Mouse (Mus musculus) 3134 (cell line): ENCODE measurements around the gene Gsta2.
A peak's percentile ranks its signal among the peaks of the same experiment; 100 is the strongest.
"Not testable (repeated sequence)": the region's sequence is repeated elsewhere in the genome, so short reads cannot be mapped to it uniquely, and the experiment has no call there.

Experiments
- DNase-seq: peaks from one replicate; pipeline ENCODE4 v3.0.0-alpha.2; 2011; ENCODE audit warnings: low spot score; ENCODE audit not compliant: insufficient read length; ENCODE audit errors: extremely low read depth

Gsta2 gene

DNA sequence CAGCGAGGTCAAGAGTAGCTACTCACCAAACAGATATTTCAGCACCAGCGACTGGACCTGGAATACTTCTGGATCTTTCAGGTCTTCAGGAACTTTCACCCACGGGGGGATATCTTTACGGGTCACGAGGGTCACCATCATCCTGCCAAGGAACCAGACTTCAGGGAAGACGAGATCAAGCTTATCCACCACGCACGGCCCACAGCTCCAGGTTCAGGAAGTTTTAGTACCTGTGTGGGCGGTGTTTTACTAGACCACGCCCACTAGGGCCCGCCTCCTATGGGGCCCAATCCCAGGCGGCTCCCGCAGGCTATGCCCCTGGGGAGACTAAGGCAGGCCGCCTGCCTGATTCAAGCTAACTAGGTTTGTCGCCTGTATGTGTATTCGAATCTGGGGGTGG, 12.4 kb upstream of the Gsta2 start, which contains the start of gene Dppa5a:
Gene Dppa5a (minus strand): TSS at position 219 of the 400 bp plus-strand sequence.
- DNase-seq = not testable (repeated sequence)

DNA sequence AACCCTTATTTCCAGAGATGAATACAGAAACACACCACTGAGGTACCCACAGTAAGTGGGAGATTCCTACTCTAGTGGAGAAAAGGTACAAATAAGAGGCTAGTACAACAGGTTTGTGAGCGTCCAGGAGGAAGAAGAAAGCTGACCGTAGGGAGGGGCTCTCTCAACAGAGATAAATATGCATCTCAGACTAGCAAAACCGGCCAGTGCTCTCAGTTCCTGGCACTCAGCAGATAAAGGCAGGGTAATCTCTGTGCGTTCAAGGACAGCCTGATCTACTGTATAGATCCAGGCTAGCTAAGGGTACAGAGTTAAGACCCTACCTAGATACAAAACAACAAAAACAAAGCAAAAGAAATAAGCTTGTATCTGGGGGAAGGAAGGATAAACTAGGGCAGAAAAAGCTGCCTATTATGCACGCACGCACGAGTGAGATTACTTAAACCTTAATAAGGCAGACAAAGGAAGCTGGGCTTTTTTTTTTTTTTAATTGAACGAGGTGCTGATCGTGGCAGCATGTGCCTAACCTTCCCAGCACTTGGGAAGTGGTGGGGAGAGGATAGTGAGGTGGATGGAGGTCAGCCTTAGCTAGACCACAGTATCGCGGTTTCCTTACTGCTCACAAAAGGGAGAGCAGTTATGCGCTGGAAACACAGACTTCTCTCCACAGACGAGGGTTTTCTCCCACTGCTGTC, 10.4 kb upstream of the Gsta2 start:
- DNase-seq = no peak

DNA sequence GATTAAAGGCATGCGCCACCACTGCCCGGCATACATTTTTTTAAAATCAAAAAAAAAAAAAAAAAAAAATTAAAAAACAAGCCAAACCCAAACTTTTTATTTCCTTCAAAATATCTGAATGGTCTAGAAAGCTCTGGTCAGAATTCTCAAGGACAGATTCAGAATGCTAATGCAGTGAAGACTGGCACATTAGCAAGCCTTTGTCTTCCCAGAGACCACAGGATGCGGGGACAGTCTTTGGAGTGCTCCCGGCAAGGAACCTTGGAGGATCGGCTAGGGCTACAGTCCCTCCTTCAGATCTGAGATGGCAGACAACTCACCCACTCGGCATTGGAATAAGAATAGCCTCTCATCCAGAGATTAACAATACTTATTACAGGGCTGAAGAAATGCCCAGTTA, 9.1 kb upstream of the Gsta2 start:
- no peak for DNase-seq

DNA sequence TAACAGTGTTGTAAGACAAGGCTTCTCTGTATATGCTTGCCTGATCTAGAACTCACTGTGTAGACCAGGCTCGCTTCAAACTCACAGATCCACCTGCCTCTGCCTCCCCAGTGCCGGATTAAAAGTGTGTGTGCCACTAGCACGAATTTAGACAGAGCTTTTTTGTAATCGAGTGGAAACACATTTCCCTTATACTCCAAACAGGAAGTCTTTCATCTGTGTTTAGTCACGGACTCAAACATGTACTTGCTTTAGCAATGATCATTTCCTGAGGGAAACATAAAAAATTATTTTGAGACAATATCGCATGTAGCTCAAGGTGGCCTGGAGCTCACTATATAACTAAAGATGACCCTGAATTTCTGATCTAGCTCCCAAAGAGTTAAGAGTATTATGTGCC, 7.8 kb upstream of the Gsta2 start:
- DNase-seq = no peak

DNA sequence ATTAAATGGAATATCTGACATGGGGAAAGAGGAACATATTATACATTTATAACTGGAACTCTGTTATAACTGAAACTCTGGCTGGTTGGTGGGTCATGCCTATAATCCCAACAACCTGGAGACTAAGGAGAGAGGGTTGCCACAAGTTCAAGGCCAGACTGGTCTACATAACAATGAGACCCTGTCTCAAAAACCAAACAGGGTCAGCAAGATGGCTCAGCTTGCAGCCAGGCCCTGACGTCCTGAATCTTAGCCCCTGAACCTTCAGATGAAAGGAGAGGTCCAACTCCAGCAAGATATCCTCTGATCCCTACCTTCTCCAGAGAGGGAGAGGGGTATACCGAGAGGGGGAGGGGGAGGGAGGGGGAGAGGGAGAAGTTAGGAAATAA, 4.9 kb upstream of the Gsta2 start:
- DNase-seq = no peak

DNA sequence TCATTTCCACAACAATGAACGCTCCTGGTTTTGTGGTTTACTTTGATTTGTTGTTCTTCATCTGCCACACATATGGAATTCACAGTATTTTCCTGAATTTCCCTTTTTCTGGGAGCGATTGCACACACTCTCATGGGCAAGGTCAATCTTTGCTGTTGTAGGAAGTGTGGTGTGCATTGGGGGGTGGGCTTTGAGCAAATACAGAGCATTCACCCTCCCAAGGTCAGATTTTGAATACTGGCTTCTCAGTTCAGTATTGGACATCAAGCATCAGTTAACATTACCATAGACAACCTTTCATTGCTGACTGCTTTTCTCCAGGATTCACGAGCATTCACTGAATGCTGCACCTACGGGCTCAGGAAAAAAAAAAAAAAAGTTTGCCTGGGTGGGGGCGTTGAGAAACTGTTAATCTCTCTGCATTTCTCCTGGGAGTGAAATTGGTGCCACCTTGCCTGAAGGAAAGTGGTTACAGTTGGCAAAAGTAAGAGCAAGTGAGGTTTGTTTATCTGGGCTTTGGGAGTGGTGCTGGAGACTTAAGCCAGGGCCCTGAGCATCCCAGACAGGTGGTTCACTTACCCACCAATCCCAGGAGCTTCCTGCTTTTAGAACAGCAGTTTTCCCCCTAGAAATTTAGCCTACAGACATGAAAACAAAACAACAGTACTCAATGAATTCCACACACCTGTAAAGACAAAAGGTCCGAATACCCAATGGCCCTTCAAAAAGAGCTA, 4.3 kb upstream of the Gsta2 start:
- DNase-seq = no peak

DNA sequence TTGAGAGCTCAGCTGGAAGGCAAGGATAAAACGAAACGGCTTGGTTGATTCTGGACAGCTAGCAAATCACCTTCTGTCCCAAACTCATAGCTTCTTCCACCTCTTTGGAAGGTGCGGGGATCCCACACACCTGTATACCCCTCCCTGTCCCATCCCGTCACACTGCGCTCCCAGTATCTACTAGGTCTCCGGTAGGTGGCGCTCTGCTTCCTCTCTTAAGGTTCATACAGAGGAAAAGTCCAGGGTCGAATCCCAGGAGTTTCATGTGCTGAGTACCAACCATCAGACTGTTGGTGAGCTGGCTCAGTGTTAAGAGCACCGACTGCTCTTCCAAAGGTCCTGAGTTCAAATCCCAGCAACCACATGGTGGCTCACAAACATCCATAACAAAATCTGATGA, 2.5 kb upstream of the Gsta2 start:
- DNase-seq = peak; percentile 33

DNA sequence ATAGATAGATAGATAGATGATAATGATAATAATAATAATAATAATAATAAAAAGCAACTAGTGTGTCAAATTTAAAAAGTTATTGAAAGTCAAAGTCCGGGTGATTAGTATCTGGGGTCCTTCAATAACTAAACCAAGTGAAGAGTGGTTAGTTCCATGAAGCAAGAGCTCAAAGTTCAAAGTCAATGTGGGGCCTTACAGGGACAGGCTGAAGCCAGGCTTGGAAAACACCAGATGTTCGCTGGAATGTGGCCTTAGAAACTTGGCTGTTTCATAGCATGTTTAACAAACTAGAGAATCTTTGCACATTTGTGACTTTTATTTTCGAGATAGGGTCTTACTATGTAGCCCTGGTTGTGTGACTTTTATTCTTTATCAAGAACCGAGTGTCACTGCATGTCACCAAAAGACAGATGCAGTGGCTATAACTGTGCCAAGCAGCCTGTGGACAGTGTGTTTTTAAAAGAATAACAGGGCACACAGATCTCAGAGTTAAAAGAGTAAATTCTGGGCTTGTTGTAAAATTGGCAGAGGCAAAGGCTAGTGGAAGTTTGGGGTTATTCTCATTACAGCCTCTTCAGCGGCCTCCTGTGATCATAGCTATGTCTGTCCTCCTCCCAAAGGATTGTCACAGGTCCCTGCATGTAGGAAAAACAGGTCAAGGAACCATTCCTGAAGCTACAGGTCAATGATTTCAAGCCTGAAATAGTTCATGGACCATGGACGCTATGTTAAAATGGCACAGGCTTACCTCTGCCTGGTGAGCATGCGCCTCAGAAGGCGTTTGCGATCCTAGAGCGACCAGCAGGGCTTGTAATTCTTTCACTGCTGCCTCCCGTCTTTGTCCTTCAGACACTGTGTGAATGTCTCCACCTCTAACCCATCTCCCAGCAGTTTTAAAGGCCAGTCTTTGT, 666 bp downstream of the Gsta2 start:
- no peak for DNase-seq

DNA sequence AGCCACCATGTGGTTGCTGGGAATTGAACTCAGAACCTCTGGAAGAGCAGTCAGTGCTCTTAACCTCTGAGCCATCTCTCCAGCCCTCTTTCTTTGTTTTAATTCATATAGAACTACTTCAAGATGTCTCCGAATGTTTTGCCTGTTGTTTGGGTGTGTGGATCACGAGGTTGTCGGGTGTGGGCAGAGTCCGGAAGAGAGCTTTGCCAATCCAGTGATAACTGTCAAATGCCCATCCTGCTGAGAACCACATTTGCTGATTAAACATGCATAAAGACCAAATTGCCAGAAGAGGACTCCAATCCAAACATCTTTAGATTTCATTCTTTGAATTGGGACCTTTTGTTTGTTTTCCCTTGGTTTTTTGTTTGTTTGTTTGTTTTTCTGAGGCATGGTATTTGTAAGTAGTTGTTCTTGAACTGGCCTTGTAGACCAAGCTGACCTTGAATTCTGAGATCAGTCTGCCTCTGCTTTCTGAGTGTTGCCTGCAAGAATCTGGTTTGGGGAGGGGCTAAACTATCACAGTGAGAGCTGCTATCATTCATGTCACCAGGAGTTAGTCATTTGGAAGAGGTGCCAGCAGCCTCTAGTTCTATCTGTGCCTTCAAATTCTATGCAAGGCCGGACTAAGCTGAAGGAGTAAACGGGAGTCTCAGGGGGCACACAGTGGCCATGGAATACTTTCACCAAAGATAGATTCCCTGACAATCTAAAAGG, 3.9 kb downstream of the Gsta2 start:
- DNase-seq = no peak

DNA sequence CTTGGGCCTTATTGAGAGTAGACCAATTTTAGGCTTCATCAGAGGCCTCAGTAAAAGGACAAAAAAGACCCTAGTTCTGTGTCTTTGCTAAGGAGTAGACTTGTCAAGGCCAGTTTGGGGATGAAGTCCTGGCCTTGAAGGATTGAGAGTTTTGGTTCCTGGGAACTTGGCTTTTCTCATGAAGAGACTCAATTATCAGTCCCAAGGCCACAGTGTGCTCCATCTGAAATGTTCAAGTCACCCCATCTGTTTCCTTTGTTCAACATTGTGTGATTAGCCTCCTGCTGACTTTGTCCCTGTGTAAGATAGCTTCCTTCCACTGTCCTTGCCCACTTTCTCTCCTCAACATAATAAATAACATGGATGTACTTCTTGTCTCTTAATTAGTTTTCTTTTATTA, 5.6 kb downstream of the Gsta2 start:
- DNase-seq = not testable (repeated sequence)

DNA sequence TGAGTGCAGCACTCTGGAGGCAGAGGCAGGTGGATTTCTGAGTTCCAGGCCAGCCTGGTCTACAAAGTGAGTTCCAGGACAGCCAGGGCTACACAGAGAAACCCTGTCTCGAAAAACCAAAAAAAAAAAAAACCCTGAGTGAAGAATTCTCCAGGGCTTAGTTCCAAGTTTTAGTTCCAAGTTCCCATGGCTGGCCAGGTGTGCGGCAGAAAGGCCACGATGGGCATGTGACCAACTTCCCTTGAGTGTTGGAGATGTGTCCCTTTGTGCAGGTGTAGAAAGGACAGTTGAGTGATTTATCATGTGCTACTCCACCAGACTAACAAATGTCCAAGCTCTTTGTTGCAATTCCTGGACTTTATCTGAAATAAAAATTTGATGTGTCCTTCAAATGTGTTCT, 6.4 kb downstream of the Gsta2 start:
- not testable (repeated sequence) for DNase-seq

DNA sequence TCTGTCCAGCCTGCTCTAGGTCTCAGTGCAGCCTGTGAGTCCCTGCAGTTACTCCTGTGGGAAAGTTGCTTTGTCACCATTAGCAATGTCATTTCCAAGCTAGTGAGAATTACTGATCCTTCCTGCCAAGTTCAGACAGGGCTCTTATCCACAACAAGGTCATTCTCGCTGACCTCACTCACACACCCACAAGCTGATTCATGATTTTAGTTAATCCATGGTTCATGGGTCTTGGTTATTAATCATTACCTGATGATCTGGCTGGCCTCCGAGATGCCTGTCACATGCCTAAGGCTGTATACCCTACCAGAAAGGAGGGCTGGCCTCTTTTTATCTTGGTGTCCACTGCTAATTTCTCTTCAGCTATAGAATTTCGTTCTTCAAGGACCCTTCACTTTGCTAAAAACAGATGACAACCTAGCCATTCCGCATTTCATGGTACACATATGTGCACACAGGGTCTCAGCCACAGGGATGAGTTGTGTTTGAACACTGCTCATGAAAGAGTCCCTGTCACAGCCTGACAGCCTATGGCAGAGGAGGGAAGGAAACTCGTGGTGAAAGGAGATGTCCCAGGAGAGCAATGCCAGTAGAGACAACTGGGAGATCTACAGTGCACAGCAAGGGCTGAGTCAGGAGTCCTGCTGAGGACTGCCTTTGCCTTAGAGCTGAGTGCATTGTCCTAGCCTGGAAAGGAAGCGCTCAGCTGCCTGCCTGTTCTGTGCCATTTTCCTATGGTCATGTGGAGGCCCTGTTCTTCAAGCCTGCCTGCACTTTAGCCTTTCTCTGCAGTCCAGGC, 7.2 kb downstream of the Gsta2 start:
- DNase-seq = peak; percentile 45

DNA sequence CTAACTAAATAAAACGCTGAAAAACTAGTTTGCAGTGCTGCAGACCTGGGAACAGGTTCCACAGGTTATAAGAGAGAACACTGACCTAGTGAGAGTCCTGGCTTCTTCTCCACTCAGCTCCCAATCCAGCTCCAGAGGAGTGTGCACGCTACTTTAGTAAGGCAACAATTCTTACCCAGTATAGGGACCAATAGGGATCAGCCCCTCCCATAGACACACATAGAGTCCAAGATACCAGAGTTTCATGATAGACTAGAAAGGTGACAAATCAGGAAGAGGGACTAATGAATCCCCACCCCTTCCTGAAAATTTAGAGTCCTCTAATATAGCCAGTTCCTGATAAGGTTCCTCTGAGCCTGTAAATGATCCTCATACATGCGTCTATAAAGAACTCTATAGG, 8.6 kb downstream of the Gsta2 start:
- no peak for DNase-seq

DNA sequence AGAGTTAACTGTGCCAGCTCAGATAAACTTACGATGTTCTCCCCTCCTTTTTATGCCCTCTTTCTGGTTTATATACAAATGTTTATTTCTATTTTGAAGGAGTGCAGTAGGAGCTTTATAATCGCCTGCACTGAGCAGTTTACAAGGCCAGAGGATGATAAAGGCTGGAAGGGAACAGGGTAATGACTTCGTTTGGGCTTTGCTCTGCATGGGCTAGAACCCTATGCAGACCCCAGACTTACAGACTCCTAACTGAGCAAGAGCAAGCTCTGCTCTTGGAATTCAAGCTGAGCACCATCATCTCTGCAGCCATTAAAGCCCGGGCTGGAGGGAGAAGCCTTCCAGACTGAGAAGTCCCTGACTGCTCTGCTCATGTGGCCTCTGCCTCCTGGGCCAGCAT, 10.4 kb downstream of the Gsta2 start:
- DNase-seq = not testable (repeated sequence)

DNA sequence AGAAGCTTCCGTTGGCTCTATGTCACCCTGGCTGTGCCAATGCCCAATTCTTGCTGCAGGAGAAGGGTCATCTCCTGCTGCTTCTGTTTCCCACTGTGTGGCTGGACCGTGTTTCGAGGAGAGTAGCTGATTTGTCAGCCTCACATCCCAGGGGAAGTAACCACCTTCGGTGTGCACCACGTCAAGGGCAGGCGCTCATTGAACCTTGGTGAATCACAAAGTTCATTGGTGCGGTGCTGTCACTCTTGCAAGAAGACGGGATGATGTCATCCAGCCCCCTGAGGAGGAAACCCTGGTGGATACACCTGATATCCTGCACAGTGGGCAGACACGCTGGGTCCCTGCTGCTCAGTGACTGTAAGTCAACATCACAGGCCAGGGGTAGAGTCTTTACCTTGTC, 12.5 kb downstream of the Gsta2 start:
- DNase-seq = not testable (repeated sequence)

DNA sequence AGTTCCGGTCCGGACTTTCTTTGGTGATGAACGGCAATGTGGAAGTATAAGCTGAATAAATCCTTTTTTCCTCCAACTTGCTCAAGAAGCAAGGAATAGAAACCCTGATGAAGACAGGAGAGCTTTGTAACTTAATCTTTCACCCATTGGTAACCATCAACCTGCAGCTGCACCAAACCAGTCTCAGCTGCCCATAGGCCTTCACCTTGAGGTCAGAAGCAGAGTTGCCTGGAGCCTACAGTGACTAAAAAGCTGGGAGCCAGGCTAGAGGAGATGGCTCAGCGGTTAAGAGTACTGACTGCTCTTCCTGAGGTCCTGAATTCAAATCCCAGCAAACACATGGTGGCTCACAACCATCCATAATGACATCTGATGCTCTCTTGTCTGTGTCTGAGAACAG, 13.1 kb downstream of the Gsta2 start:
- not testable (repeated sequence) for DNase-seq

DNA sequence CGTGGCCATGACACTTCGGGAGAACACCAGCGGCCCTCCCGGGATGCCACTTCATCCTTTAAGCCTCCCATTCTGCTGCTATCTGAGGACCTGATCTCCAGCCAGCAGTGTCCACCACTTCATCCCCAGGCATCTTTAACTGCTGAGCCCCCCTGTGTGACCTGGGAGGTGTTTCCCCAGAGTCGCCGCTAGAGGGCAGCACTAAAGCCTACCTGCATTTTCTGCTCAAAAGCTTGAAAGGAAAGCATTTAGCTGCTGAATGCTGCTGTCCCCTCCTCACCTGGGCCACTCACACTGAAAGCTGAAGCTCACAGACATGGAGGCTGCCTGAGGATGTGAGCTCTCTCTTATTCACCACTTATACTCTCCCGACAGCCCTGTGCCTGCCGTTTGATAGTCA, 15.3 kb downstream of the Gsta2 start:
- DNase-seq = not testable (repeated sequence)

DNA sequence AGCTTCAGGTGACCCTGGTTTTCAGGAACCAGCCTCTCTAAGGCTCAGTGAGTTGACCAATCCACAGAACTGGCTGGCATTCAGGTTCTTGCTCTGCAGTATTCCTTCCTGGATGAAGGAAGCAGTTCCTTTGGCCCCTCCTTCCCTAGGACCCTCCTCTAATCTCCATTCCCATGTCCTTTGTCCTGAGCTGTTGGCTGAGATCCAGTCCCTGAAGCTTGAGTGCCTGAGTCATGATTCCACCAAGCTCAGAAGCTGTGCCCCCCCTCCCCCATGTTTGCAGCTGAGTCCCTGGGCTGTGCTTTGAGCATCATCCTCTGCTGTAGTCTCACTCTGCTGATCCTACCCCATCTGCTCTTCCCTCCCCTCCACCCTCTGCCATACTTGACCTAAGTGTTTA, 18.5 kb downstream of the Gsta2 start:
- DNase-seq = peak; percentile 37

DNA sequence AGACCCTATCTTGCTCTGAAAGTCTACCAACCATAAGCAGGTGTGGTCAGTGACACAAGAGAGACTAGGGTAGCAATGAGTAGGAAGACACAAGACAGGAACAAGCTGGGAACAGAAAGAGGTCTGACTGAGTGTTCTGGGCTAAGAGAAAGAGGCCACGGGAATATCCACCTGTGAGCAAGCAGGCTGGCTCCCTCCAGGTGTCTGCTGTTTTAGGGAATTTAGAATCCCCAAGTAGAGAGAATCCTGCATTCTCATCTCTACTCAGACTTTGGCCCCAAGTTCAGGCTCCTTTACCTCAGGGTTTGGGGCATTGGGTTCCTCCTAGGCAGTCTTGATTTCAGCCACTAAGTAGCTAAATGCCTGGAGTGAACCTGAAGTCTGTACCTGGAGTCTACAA, 28.3 kb downstream of the Gsta2 start, which contains the start of gene Omt2b:
Gene Omt2b (plus strand): TSS at position 301 of the 400 bp plus-strand sequence.
- not testable (repeated sequence) for DNase-seq

DNA sequence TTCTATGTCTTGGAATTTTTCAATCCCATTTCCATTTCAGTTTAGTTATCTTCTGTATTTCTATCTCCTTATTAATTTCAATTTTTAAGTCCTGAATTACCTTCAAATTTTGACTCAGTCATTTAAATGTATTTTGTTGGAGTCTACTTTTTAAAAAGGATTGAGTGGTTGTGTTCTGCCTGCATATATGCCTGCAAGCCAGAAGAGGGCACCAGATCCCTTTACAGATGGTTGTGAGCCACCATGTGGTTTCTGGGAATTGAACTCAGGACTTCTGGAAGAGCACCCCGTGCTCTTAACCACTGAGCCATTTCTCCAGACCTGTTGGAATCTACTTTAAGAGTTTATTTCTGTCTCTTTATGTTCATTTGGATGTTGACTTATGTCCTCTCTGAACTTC, 36.1 kb downstream of the Gsta2 start:
- peak; percentile 17 for DNase-seq
